Comparison of ENCODE assay signal across 26 mouse cellular contexts in the genomic region with DNA sequence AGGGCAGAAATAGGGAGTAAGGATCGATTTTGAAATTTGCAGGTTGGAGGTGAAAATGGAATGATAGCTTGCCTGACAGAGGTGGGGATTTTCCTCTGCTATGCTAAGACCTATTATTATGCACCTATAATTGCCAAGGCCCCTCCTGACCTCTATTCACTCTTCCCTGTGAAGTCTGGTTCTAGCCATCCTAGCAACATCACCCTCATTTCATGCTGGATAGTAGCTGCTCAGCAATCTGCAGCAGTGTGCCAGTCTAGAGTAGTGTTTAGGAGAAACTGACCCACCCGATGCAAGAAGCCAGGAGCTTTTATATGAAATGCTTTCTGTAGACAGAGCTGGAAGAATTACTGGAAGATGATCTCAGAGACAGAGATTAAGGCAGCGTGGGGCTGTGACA.
"Had no signal": no experiment of that assay in that cellular context is flagged by ENCODE, and none has a peak within 500 bp of the region (broad histone marks: within the 10 kb centered on the region; RNA-seq: fewer than 3 reads in every experiment).

No protein-coding gene starts in this region.

- H3K9me3 ChIP-seq: heart, embryonic 10.5 days; heart, embryonic 12.5 days; hindbrain, embryonic 10.5 days; hindbrain, embryonic 12.5 days; intestine, embryonic 15.5 days; kidney, embryonic 15.5 days; limb, embryonic 13.5 days; limb, embryonic 15.5 days had no signal

- H3K36me3 ChIP-seq: heart, embryonic 10.5 days; heart, embryonic 12.5 days; hindbrain, embryonic 10.5 days; hindbrain, embryonic 12.5 days; intestine, embryonic 15.5 days; kidney, embryonic 15.5 days; limb, embryonic 13.5 days; limb, embryonic 15.5 days had no signal

- ATAC-seq: hindbrain, embryonic 16.5 days; inflammation-experienced regulatory T-cells, adult 6 months; intestine, embryonic 15.5 days had no signal

- H3K27me3 ChIP-seq: heart, embryonic 12.5 days; hindbrain, embryonic 12.5 days; intestine, embryonic 15.5 days; kidney, embryonic 15.5 days; limb, embryonic 13.5 days; limb, embryonic 15.5 days had no signal

- DNase-seq: gastrocnemius, adult 2 months; gastrocnemius, postnatal 10 days; gastrocnemius, postnatal 25 days; heart, adult 18-20 months; heart, postnatal 10 days; heart, postnatal 4 days; kidney, adult 11 months; kidney, adult 2 months; kidney, adult 9 months; kidney, postnatal 14 days; kidney, postnatal 36 days; layer of hippocampus, adult 9-11 months; layer of hippocampus, postnatal 36 days; left cerebral cortex, postnatal 4 days had no signal

- H3K4me1 ChIP-seq: heart, embryonic 10.5 days; heart, embryonic 12.5 days; intestine, embryonic 15.5 days; kidney, embryonic 15.5 days; limb, embryonic 13.5 days; limb, embryonic 15.5 days had no signal

- H3K4me2 ChIP-seq: heart, embryonic 12.5 days; hindbrain, embryonic 12.5 days; hindbrain, embryonic 14.5 days; intestine, embryonic 15.5 days; kidney, embryonic 15.5 days; limb, embryonic 13.5 days; limb, embryonic 15.5 days had no signal

- H3K27ac ChIP-seq: gastrocnemius, adult 2 months; heart, embryonic 10.5 days; hindbrain, embryonic 10.5 days; hindbrain, embryonic 12.5 days; hindbrain, embryonic 14.5 days; intestine, embryonic 15.5 days; kidney, embryonic 15.5 days; kidney, postnatal 0 days; limb, embryonic 13.5 days; limb, embryonic 15.5 days had no signal

- H3K9ac ChIP-seq: heart, embryonic 12.5 days; hindbrain, embryonic 12.5 days; hindbrain, embryonic 14.5 days; intestine, embryonic 15.5 days; kidney, embryonic 15.5 days; limb, embryonic 13.5 days; limb, embryonic 15.5 days had no signal

- H3K4me3 ChIP-seq: gastrocnemius, adult 2 months; heart, embryonic 10.5 days; heart, embryonic 12.5 days; hindbrain, embryonic 10.5 days; hindbrain, embryonic 12.5 days; intestine, embryonic 15.5 days; kidney, embryonic 15.5 days; limb, embryonic 13.5 days; limb, embryonic 15.5 days had no signal
